Mouse (Mus musculus) WW6 (cell line): ENCODE results near the gene Cd28.

Experiments used
- DNase-seq: peaks from one replicate; pipeline ENCODE4 v3.0.0-alpha.2; 2013; ENCODE audit warnings: low read depth, low spot score

Cd28 gene

GRCm38 (mm10) chr1:60750201-60750765 lies 33.7 kb downstream of the Cd28 start:
- no peak for DNase-seq

- DNase-seq, result no peak
These were observed 34.4 kb downstream of the Cd28 start for GRCm38 (mm10) chr1:60751011-60751410.

DNA sequence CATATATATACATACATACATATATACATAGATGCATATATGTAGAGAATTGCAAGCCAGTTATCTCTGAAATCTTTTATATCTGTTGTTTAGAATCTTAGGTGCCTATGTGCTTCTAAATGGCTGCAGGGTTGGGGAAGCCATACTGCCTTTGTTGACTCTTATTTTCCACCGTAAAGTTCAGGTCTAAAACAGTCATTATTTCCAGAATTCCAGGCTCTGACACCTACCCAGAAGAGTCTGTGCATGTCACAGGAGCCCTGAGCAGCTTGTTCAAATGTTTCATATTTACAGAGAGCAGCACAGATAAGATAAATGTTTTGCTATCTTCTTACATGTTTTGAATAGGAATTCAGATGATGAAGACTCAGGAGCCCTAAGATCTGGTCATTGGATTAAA lies 36.4 kb downstream of the Cd28 start:
- DNase-seq, result no peak

- no peak for DNase-seq
These were observed 37.4 kb downstream of the Cd28 start for GRCm38 (mm10) chr1:60753981-60754380.

DNA sequence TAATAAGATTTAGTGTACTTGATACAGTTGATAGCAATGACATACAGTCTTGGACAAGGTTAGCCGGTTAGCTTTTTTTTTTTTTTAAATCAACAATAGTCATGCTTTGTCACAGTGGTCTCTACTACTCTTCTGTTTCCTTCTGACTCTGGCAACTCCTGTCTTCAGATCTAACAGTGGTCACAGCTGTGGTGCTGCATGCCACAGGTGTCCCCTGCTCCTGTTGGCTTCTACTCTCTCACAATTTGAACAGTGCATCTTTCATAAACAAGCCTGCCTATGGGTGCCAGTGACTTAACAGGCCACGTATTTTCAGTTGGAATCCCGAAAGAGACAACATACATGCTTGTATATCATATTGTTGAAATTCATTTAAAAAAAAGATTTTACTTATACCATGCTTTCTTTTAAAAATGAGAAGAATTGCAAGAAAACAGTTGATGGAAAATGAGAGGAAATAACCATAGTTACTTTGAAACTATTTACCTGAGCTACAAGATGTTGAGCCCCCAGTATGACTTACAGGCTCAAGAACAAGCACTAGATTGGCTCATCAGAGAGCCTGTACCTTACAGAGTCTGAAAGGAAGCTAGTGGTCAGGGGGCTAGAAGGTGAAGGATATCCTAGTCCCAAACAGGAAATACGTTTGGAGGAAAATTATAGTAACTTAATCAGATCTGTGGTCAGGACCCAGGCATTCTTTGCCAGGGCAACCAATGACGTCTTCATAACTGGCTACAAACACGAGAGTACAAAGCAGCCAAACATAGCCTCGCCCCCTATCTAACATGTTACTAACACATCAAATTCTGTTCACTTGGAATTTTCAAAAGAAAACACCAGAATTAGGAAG lies 39.0 kb downstream of the Cd28 start:
- DNase-seq, result no peak

DNA sequence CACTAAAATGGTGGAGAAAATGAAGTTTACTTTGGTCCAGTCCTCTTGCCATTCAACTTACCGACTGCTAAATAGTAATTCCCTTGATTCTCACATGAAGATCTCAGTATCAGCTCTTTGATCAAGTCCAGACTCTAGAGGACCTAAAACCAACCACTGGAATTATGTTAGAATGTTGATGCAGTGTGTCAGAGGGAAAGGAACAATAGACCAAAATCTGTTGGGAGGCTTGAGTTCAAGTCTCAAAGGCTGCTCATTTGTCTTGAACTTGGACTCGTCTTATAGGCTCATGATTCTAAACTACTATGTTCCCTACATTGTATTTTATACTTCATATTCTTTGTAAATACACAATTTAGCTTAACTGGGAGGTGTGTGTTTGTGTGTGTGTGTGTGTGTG lies 41.0 kb downstream of the Cd28 start:
- DNase-seq, result no peak

GRCm38 (mm10) chr1:60758226-60758625 lies 41.6 kb downstream of the Cd28 start:
- no peak for DNase-seq

GRCm38 (mm10) chr1:60759563-60760335 lies 43.1 kb downstream of the Cd28 start:
- no peak for DNase-seq

- no peak for DNase-seq
These were observed 43.9 kb downstream of the Cd28 start for GRCm38 (mm10) chr1:60760475-60760874.

DNA sequence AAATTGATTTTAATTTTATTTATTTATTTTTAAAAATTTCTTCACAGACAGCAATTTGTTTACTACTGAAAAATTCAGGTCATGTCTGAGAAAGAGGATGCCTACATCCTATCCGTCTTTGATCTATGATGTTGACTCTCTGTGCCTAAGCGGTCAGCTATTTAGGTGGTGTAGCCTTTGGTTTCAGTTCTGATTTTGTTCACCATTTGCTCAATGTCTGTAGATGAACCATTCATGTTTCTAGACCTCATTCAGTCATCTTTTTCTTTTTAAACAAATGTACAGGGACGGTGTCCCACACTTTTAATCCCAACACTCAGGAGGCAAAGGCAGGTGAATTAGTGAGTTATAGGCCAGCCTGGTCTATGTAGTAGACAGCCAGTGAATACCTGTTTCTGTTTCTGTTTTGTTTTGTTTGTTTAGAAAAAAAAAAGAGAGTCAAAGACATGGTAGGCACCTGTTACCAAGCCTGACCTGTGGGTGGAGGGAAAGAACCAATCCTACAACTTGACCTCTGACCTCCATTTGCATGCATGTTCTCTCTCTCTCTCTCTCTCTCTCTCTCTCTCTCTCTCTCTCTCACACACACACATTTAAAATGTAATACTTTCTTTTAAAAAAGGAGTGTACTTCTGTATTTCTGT lies 45.0 kb downstream of the Cd28 start:
- no peak for DNase-seq

- no peak for DNase-seq
These were observed 45.9 kb downstream of the Cd28 start for GRCm38 (mm10) chr1:60762451-60762850.

DNA sequence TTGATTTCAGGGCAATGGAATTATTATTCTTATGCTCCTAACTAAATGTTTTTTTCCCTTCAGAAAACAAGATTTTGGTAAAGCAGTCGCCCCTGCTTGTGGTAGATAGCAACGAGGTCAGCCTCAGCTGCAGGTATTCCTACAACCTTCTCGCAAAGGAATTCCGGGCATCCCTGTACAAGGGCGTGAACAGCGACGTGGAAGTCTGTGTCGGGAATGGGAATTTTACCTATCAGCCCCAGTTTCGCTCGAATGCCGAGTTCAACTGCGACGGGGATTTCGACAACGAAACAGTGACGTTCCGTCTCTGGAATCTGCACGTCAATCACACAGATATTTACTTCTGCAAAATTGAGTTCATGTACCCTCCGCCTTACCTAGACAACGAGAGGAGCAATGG lies 46.3 kb downstream of the Cd28 start:
- DNase-seq, result no peak

DNA sequence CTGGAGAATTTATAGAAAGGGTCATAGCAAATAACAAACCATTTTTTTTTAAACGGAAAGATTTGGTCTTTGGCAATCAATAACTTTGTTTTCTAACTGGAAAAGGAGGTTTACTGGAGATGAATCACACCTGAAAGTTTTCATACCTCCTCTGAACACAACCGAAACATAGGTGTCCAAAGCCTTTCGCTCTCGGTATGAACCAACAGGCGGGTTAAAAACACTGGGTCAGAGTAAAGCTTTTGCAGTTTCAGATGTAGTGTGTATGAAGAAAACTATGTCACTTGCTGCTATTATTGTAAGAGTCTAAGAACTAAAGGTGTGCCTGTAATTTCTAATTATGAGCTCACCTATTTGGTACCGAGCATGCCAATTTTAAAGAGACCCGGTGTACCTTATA lies 55.2 kb downstream of the Cd28 start:
- DNase-seq, result no peak

- no peak for DNase-seq
These were observed 56.6 kb downstream of the Cd28 start for GRCm38 (mm10) chr1:60773231-60773630.

- DNase-seq, result no peak
These were observed 59.6 kb downstream of the Cd28 start for GRCm38 (mm10) chr1:60776166-60776565.

GRCm38 (mm10) chr1:60776906-60777305 lies 60.3 kb downstream of the Cd28 start:
- DNase-seq, result no peak

GRCm38 (mm10) chr1:60778465-60779115 lies 62.0 kb downstream of the Cd28 start:
- no peak for DNase-seq

GRCm38 (mm10) chr1:60779176-60779575 lies 62.6 kb downstream of the Cd28 start:
- DNase-seq, result no peak

DNA sequence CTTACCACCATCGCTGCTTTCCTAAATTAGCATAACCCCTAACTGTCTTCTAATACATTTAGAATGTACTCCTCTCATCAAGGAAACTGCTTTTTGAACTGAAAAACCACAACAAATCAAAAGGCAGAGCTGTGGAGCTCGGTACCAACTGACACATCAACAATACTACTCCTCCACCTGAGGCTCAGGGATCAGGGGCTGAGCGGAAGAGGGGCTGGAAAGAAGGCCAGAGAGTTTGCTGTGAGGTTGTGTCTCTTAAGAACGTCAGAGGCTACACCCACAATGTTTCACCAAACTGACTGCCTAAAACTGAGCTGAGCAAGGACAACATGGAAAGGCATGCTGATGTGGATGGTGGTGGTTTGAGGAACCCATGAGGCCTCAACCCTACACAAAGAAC lies 65.1 kb downstream of the Cd28 start:
- no peak for DNase-seq

DNA sequence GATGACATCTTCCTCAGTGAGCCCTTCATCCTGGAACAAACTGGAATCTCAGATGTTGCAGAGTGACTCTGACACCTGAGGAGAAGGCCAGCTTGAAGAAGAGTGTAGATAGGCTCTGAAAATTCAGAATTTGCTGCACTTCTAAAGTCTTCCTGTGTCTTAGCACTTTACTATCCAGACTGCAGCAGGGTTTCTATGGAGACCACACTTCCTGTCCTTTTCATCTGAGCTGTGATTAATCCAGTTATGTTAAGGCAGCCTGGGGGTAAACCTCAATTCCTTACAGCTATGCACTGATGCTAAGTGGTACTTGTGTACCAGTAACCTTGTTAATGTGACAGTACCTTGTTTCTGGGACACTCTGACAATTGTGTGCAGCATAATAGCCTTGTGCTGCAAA lies 77.1 kb downstream of the Cd28 start:
- DNase-seq, result no peak

DNA sequence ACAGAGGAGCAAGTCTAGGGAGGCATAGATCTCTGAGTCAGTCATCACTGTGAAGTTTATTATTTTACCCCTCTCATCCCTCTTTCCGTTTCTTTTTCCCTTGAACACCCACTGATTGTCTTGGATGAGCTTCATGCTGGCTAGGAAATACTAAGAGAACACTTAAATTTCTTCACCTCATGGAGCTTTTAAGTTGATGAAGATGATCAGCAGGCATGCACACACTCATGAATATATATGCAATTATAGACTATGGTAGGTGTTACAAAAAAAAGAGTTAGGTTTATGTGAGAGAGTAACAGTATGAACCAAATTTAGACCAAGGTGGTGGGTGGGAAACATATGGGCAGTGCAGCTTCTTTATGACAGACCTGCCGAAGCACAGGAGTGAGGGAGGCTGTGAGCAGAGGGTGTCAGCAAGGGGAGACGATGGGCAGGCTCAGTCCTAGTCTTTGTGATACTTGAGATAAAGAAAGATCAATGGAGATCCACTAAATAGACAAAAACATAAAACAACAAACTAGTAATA lies 79.1 kb downstream of the Cd28 start:
- no peak for DNase-seq
